Mouse (Mus musculus): Measurements from ENCODE around the gene Zfp276.

DNA sequence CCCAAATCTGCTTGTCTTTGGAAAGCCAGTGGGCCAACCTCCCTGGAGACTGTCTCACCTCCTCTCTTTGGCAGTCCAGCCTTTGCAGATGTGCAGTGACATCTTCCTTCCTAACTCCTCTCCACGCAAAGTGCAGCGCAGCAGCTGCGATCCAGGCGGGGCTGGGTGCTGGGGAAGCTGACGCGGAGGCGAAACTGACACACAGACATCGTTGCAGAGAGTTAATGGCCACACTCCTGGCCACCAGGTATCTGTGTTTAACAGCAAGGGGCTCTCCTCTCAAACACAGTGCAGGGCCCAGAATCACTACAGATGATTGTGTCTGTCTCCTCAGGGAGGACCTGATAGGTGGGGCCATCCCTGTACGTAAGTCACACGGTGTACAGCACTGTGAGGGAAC is 17.2 kb downstream of the Zfp276 start:
- TF ChIP-seq CTCF (IDR thresholded peaks at IDR 0.05; ENCODE audit: control insufficient read depth, insufficient read depth, insufficient read length) (no peak), CEBPB (IDR thresholded peaks at IDR 0.05; ENCODE audit: low read depth) (no peak), USF1 (IDR thresholded peaks at IDR 0.05; ENCODE audit: low read depth) (no peak)

Measured in C2C12 (cell line).